Mouse (Mus musculus) liver, postnatal 0 days (tissue): ENCODE measurements at regions not wholly inside any gene's neighbourhood (a gene's known extent, or its start where the extent isn't known, plus 50 kb on each side); places are given as distances from the start of the nearest gene placed in this dataset.

Experiments used
- CTCF ChIP-seq: sonication (generic); IDR thresholded peaks from 2 replicates; pipeline ENCODE4 v1.5.1; 2016; ENCODE audit warnings: antibody characterized with exemption, low read depth
- EP300 ChIP-seq: IDR thresholded peaks from 2 replicates; pipeline ENCODE4 v1.6.1; 2016; ENCODE audit warnings: antibody characterized with exemption, low read depth, mild to moderate bottlenecking

GRCm38 (mm10) chr4:82153604-82154003 lies 551.9 kb downstream of the Nfib start:
- no peak for TF ChIP-seq EP300
- TF ChIP-seq CTCF, result no peak
